Mouse (Mus musculus) midbrain, postnatal 0 days (tissue): ENCODE measurements around the gene Catsperb. TPM values are rescaled to one million over a fixed set of nuclear protein-coding genes. Genes with fewer than 3 reads are reported as not detected.
"Not testable (repeated sequence)": the region's sequence is repeated elsewhere in the genome, so short reads cannot be mapped to it uniquely, and the experiment has no call there.

ENCODE experiments used
- ATAC-seq: fragments of 200-750 bp; cut with Nextera tagmentation; 2 replicates; pipeline ENCODE4 v1.8.0; 2017; ENCODE audit warnings: moderate number of reproducible peaks, mild to moderate bottlenecking, moderate TSS enrichment, moderate library complexity; ENCODE audit not compliant: low FRiP score
- DNase-seq: peaks from one replicate; pipeline ENCODE4 v3.0.0-alpha.2; 2015; ENCODE audit warnings: low spot score
- H3K27ac ChIP-seq: fragments of 300-500 bp; sonication (generic); 2 replicates; pipeline ENCODE4 v1.5.1; 2014; ENCODE audit warnings: low read depth, mild to moderate bottlenecking, low read length, mixed read lengths
- H3K27me3 ChIP-seq: fragments of 300-500 bp; sonication (generic); 2 replicates; pipeline ENCODE4 v1.6.1; 2014; ENCODE audit warnings: low read length, control low read depth, mixed read lengths; ENCODE audit not compliant: insufficient read depth
- H3K36me3 ChIP-seq: fragments of 300-500 bp; sonication (generic); 2 replicates; pipeline ENCODE4 v1.6.1; 2014; ENCODE audit warnings: low read length, control low read depth, mixed read lengths; ENCODE audit not compliant: insufficient read depth
- H3K4me1 ChIP-seq: fragments of 300-500 bp; sonication (generic); 2 replicates; pipeline ENCODE4 v1.6.1; 2014; ENCODE audit warnings: mild to moderate bottlenecking, control low read depth, antibody characterized with exemption, low read length, mixed read lengths; ENCODE audit not compliant: insufficient read depth
- H3K4me2 ChIP-seq: fragments of 300-500 bp; sonication (generic); 2 replicates; pipeline ENCODE4 v1.6.1; 2014; ENCODE audit warnings: low read depth, mild to moderate bottlenecking, low read length, mixed read lengths; ENCODE audit not compliant: poor library complexity, severe bottlenecking
- H3K4me3 ChIP-seq: fragments of 300-500 bp; sonication (generic); 2 replicates; pipeline ENCODE4 v1.5.1; 2014; ENCODE audit warnings: low read depth, mild to moderate bottlenecking, low read length, moderate library complexity
- H3K9ac ChIP-seq: fragments of 300-500 bp; sonication (generic); replicated peaks from 2 replicates; pipeline ENCODE4 v1.6.1; 2014; ENCODE audit warnings: mild to moderate bottlenecking, low read length, moderate library complexity, mixed read lengths; ENCODE audit not compliant: poor library complexity, severe bottlenecking
- H3K9me3 ChIP-seq: fragments of 300-500 bp; sonication (generic); 2 replicates; pipeline ENCODE4 v1.6.1; 2016; ENCODE audit warnings: low read length, control low read depth
- CTCF ChIP-seq: IDR thresholded peaks from 2 replicates; pipeline ENCODE4 v1.5.1; 2016; ENCODE audit warnings: antibody characterized with exemption, mild to moderate bottlenecking
- WGBS: fragments of 180-500 bp; shearing (Covaris S2); extraction: QIAGEN DNeasy Blood & Tissue Kit; methylation state at CpG from one replicate; pipeline ENCODE4 v1.1.7; 2014; 5-methylcytosine and 5-hydroxymethylcytosine counted together
- microRNA-seq: library from miRNA; unstranded; fragments of <30 nt; microRNA quantifications from one replicate; pipeline ENCODE4, GENCODE M21; 2016; ENCODE audit warnings: borderline number of aligned reads
- polyA plus RNA-seq: library from polyadenylated mRNA; unstranded; fragments of >200 nt; fragmentation: Nextera tagmentation; extraction: Ambion mirVana; gene quantifications from 2 replicates; pipeline ENCODE4 v1.2.1, GENCODE M21; 2015
- total RNA-seq: library from RNA; depleted of rRNA; stranded (reverse); fragments of >200 nt; gene quantifications from 2 replicates; pipeline ENCODE4 v1.2.3, GENCODE M21; 2014

Gene Catsperb
- total and polyA plus RNA-seq, 2 experiments from 2014 or later: not detected

DNA sequence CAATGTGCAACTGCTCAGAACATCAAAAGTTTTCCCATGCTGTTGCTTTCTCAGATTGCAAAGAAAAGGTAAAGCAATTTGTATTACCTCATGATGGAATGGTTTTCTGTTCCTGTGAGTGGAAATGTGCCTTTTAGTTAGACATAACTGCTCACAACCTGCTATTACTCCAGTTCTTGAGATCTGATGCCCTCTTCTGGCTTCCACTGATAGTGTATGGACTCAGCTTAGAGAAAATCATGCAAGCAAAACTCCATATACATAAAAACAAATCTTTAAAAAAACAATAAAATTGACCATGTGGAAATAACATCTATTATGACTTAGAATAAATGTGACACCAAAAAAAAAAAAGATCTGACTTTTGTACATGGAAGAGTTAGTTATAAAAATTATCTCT is 202.2 kb downstream of the Catsperb start:
- TF ChIP-seq CTCF: peak; percentile 70
- not testable (repeated sequence) for H3K27me3 ChIP-seq, H3K36me3 ChIP-seq, ATAC-seq, H3K4me1 ChIP-seq, H3K9me3 ChIP-seq, H3K9ac ChIP-seq, H3K4me2 ChIP-seq, H3K4me3 ChIP-seq, H3K27ac ChIP-seq
- DNase-seq: peak; percentile 17

DNA sequence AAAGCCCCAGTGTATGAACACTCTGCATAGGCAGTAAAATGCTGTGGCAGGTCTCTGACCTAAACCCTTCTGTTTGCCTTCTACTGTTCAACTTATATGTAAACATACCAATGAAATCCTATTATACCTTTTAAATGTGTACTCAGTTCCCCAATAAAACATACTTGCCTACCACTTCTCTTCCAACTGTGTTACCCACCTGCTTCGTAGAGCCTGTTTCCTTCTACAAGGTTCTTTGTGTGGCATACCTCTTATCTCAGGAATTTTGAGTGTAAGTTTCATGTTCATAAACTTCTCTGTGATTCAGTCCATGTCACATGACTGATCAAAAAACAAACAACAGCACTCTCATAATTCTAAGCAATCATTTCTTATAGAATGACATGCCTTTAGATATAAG is 228.7 kb downstream of the Catsperb start:
- H3K4me3 ChIP-seq: no peak overlapping the region
- DNase-seq (no peak), ATAC-seq (no peak)
- no peak overlapping the region for H3K9ac ChIP-seq
- no peak for TF ChIP-seq CTCF
- 91% methylated on average over 1 of the region's 1 CpGs for WGBS
- H3K27me3 ChIP-seq: no peaks in the 10 kb centered on the region
- no peaks in the 10 kb centered on the region for H3K9me3 ChIP-seq
- no peak overlapping the region for H3K4me2 ChIP-seq
- no peak overlapping the region for H3K27ac ChIP-seq
- H3K36me3 ChIP-seq: no peaks in the 10 kb centered on the region
- H3K4me1 ChIP-seq: no peaks in the 10 kb centered on the region

DNA sequence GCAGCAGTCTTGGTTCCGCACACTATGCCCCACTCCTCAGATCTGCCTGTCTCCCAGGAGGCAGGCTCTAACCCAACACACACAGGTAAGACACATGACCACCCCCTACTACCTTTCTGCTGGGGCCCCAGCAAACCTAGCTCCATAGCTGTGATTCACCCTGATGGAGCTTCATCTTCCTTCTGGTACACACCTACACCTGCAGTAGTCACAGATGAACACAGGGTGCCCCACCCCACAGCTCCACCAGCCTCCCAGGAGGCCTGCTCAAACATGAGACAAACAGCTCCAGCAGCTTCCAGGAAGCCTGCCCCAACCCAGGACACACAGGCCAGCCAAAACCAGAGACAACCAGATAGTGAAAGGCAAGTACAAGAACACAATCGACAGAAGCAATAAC is 263.0 kb downstream of the Catsperb start:
- no peak for ATAC-seq
- DNase-seq: no peak
- no peak overlapping the region for H3K4me3 ChIP-seq
- no peak overlapping the region for H3K4me2 ChIP-seq
- TF ChIP-seq CTCF: no peak
- no peaks in the 10 kb centered on the region for H3K4me1 ChIP-seq
- 97% methylated on average over 2 of the region's 2 CpGs for WGBS
- no peaks in the 10 kb centered on the region for H3K27me3 ChIP-seq
- H3K27ac ChIP-seq: no peak overlapping the region
- no peaks in the 10 kb centered on the region for H3K9me3 ChIP-seq
- H3K9ac ChIP-seq: no peak overlapping the region
- H3K36me3 ChIP-seq: no peaks in the 10 kb centered on the region

Small RNA genes lying within 50 kb of the gene (microRNA-seq; reads per million reads assigned to microRNA genes)
- not detected for gene Gm24542
